Comparison of ENCODE assay signal across 21 mouse cellular contexts in genomic region chr14:103825934-103826333, GRCm38 (mm10). TPM values are rescaled to one million over a fixed set of nuclear protein-coding genes. Genes with fewer than 3 reads are reported as not detected.
"Had no signal": no experiment of that assay in that cellular context is flagged by ENCODE, and none has a peak within 500 bp of the region (broad histone marks: within the 10 kb centered on the region; RNA-seq: fewer than 3 reads in every experiment).

No protein-coding gene starts in this region.

- H3K27ac ChIP-seq: lung, embryonic 15.5 days; midbrain, embryonic 10.5 days; midbrain, embryonic 12.5 days; neural tube, embryonic 13.5 days; neural tube, embryonic 15.5 days; stomach, embryonic 15.5 days; stomach, postnatal 0 days had no signal

- H3K4me3 ChIP-seq: lung, embryonic 15.5 days; midbrain, embryonic 10.5 days; midbrain, embryonic 12.5 days; myocyte; neural tube, embryonic 13.5 days; neural tube, embryonic 15.5 days; stomach, embryonic 15.5 days had no signal

- ATAC-seq: liver, postnatal 0 days; lung, postnatal 0 days; midbrain, embryonic 16.5 days had no signal

- DNase-seq: liver, postnatal 0 days; lung, adult 2 months; lung, postnatal 14 days; lung, postnatal 36 days; midbrain, embryonic 14.5 days; retina, postnatal 1 day; right cerebral cortex, adult 18-20 months; thymus, adult 2 months; thymus, postnatal 25 days; thymus, postnatal 4 days had no signal

- H3K4me1 ChIP-seq: midbrain, embryonic 10.5 days; midbrain, embryonic 12.5 days; stomach, embryonic 15.5 days had no signal

- H3K36me3 ChIP-seq: neural tube, embryonic 13.5 days; neural tube, embryonic 15.5 days; stomach, embryonic 15.5 days had no signal

RNA-seq across cellular contexts. Expression of gene Ednrb, which starts 18.3 kb away (rescaled TPM):
- total RNA-seq: megakaryocyte-erythroid progenitor cell, adult 5-6 weeks had no signal
- polyA plus RNA-seq: myocyte had no signal
